Mouse (Mus musculus) small intestine, adult 2 months (tissue): ENCODE measurements at regions not wholly inside any gene's neighbourhood (a gene's known extent, or its start where the extent isn't known, plus 50 kb on each side); places are given as distances from the start of the nearest gene placed in this dataset.

Experiments used
- H3K27ac ChIP-seq: fragments of 200-500 bp; 2 replicates; pipeline ENCODE4 v1.5.1; 2012; ENCODE audit warnings: low read depth, low read length, control low read depth, inconsistent platforms; ENCODE audit not compliant: insufficient read depth
- H3K27me3 ChIP-seq: fragments of 200-500 bp; 2 replicates; pipeline ENCODE4 v1.6.1; 2012; ENCODE audit warnings: mild to moderate bottlenecking, moderate library complexity, low read length, inconsistent platforms; ENCODE audit not compliant: control insufficient read depth, insufficient read depth
- H3K36me3 ChIP-seq: fragments of 200-500 bp; 2 replicates; pipeline ENCODE4 v1.6.1; 2012; ENCODE audit warnings: mild to moderate bottlenecking, low read length, control low read depth, inconsistent platforms; ENCODE audit not compliant: control insufficient read depth, insufficient read depth
- H3K4me1 ChIP-seq: fragments of 200-500 bp; 2 replicates; pipeline ENCODE4 v1.6.1; 2012; ENCODE audit warnings: low read length, inconsistent platforms, mixed read lengths; ENCODE audit not compliant: control insufficient read depth, insufficient read depth, insufficient read length
- H3K4me3 ChIP-seq: fragments of 200-500 bp; 2 replicates; pipeline ENCODE4 v1.5.1; 2012; ENCODE audit warnings: low read depth, mild to moderate bottlenecking, control low read depth, inconsistent platforms, low read length, moderate library complexity
- CTCF ChIP-seq: fragments of 200-500 bp; IDR thresholded peaks from 2 replicates; pipeline ENCODE4 v1.5.1; 2012; ENCODE audit warnings: low read depth, mild to moderate bottlenecking, control low read depth, inconsistent platforms, low read length, moderate library complexity, mixed read lengths; ENCODE audit not compliant: insufficient replicate concordance, insufficient read length; ENCODE audit errors: extremely low read depth
- POLR2A ChIP-seq: fragments of 200-500 bp; IDR thresholded peaks from 2 replicates; pipeline ENCODE4 v1.6.1; 2012; ENCODE audit warnings: low read depth, mild to moderate bottlenecking, control low read depth, inconsistent platforms, low read length, moderate library complexity
- WGBS: fragments of 180-500 bp; shearing (Covaris S2); methylation state at CpG from one replicate; pipeline ENCODE4 v1.1.7; 2018; 5-methylcytosine and 5-hydroxymethylcytosine counted together

DNA sequence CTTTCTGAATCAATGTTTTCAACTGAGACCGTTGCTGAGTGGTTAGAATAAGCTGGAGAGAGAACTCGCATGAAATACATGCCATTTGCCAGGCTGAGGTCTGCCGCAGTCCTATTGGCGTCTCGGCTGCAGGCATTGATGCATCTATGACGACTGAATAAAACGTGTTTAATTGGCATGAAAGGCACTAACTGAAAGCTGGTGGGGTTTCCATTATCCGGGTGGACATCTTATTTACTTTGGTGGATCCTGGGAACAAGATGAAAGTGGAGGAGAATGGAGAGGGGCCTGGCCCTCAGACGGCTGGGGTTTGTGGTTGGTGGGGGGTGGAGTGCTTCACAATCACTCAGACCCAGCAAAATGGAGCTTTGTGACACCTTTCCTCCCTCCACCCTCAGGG lies 81.2 kb downstream of the Gm12689 start:
- no peak for TF ChIP-seq CTCF
- TF ChIP-seq POLR2A, result no peak
- H3K27me3 ChIP-seq, result peaks cover 6% of the 10 kb centered on the region; the same call in 1 of the 2 replicates
- H3K36me3 ChIP-seq, result no peaks in the 10 kb centered on the region
- 44% methylated on average over 9 of the region's 9 CpGs for WGBS
- H3K4me1 ChIP-seq, result no peaks in the 10 kb centered on the region
- H3K27ac ChIP-seq, result no peak overlapping the region
- H3K4me3 ChIP-seq, result no peak overlapping the region

DNA sequence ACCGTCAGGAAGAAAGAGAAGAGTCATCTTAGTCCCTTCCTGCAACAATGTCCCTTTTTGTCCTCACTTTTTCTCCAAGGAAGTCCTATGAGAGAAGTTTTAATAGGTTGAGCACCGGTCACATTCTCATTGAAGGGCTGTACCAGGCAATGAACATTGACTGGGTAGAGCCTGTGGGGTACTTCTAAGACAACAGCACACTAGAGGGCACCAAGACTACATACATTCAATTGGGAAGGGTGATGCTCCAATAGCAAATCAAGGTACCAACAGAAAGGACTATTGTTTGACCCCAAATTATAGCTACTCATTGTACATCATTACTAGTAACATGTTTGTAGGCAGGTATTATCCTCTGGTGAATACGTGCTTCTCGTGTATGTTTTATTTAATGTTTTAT lies 84.3 kb downstream of the Gm12689 start:
- Histone ChIP-seq H3K36me3 (no peaks in the 10 kb centered on the region), H3K4me3 (no peak overlapping the region), H3K4me1 (no peaks in the 10 kb centered on the region), H3K27me3 (no peaks in the 10 kb centered on the region), H3K27ac (no peak overlapping the region)
- no peak for TF ChIP-seq CTCF
- TF ChIP-seq POLR2A, result no peak
- WGBS, result 78% methylated on average over 4 of the region's 4 CpGs

DNA sequence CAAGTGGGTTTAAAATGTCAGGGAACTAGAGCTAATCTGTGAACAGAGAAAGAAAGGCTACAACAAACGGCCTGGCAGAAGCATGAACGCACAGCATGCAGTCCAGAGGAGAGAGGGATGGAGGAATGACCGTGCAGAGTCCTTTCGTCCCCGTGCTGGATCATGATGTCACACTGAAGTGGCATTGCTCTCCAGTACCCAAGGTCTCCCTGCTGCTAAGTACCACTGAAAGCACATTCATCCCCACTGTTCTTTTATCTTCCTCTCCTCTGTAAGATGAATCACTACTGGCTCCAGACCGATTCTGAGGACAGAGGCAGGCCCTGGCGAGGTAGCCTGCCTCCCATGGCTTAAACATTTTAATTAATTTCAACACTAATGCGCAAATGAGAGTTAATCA lies 89.7 kb downstream of the Gm12689 start:
- no peaks in the 10 kb centered on the region; the same call in 1 of the 2 replicates for H3K27me3 ChIP-seq
- 61% methylated on average over 8 of the region's 8 CpGs for WGBS
- H3K4me1 ChIP-seq, result no peaks in the 10 kb centered on the region
- H3K36me3 ChIP-seq, result no peaks in the 10 kb centered on the region
- no peak for TF ChIP-seq POLR2A
- TF ChIP-seq CTCF, result no peak
- no peak overlapping the region for H3K4me3 ChIP-seq
- no peak overlapping the region for H3K27ac ChIP-seq

- Histone ChIP-seq H3K27me3 (no peaks in the 10 kb centered on the region; the same call in 1 of the 2 replicates), H3K4me1 (no peaks in the 10 kb centered on the region), H3K36me3 (no peaks in the 10 kb centered on the region), H3K4me3 (no peak overlapping the region), H3K27ac (no peak overlapping the region)
- TF ChIP-seq POLR2A (no peak), CTCF (no peak)
- WGBS, result 28% methylated on average over 1 of the region's 1 CpGs
Measured at GRCm38 (mm10) chr4:99389428-99389827, 93.7 kb downstream of the Gm12689 start.

DNA sequence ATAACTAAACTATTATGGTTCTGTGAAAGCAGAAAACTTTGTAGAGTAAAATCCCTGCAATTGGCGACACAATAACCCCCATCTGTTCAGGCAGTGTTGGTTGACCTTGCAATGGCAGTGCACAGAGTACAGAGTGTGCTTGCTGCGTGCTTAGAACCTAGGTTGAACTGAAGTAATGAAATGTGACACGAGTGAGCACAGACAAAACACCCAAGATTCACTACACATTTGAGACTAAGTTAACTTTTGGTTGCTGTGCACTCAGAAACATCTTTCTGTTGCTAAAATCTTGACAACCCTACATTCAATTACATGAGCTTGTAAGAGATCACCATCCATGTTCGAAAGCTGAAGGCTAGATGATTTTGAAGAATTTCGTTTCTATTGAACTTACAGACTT lies 97.3 kb downstream of the Gm12689 start:
- no peaks in the 10 kb centered on the region; the same call in 1 of the 2 replicates for H3K27me3 ChIP-seq
- H3K4me1 ChIP-seq, result no peaks in the 10 kb centered on the region
- no peaks in the 10 kb centered on the region for H3K36me3 ChIP-seq
- no peak for TF ChIP-seq POLR2A
- TF ChIP-seq CTCF, result no peak
- H3K27ac ChIP-seq, result no peak overlapping the region
- no peak overlapping the region for H3K4me3 ChIP-seq
- WGBS, result 82% methylated on average over 5 of the region's 5 CpGs

- Histone ChIP-seq H3K36me3 (no peaks in the 10 kb centered on the region), H3K27me3 (no peaks in the 10 kb centered on the region; the same call in 1 of the 2 replicates), H3K4me3 (no peak overlapping the region), H3K4me1 (no peaks in the 10 kb centered on the region), H3K27ac (no peak overlapping the region)
- TF ChIP-seq CTCF (no peak), POLR2A (no peak)
- WGBS, result 53% methylated on average over 3 of the region's 3 CpGs
Measured at GRCm38 (mm10) chr4:99394244-99394643, 98.5 kb downstream of the Gm12689 start.

GRCm38 (mm10) chr4:99407466-99407865 lies 111.8 kb downstream of the Gm12689 start:
- no peak for TF ChIP-seq CTCF
- TF ChIP-seq POLR2A, result no peak
- Histone ChIP-seq H3K36me3 (no peaks in the 10 kb centered on the region), H3K4me3 (no peak overlapping the region), H3K27me3 (no peaks in the 10 kb centered on the region), H3K27ac (no peak overlapping the region), H3K4me1 (no peaks in the 10 kb centered on the region)
- WGBS, result 65% methylated on average over 7 of the region's 7 CpGs

GRCm38 (mm10) chr4:99423449-99423848 lies 127.7 kb downstream of the Gm12689 start:
- Histone ChIP-seq H3K4me1 (no peaks in the 10 kb centered on the region), H3K4me3 (no peak overlapping the region), H3K27me3 (no peaks in the 10 kb centered on the region), H3K36me3 (no peaks in the 10 kb centered on the region), H3K27ac (no peak overlapping the region)
- TF ChIP-seq CTCF, result no peak
- no peak for TF ChIP-seq POLR2A
- 24% methylated on average over 1 of the region's 1 CpGs for WGBS
